In the genomic region with DNA sequence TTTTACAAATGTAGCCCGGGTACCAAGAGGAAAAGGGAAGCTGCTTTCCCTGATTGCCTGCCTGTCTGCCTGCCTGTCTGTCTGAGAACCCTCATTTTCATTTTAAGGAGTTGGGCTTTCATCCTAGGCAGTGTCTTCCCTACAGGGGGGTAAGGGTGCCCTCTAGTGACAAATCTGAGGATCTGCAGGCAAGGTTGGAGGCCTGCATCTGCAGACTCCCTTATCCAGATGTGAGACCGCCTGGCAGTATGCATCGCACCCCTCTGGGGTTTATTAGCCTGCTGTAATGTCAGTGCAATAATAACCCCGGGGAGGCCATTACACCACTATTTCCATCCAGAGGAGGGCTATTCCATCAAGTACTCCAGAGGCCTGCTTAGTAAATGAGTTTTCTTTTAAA, we compare ENCODE assay signal across 8 mouse cellular contexts.
DNase-seq lines count a peak whose midpoint lies in the region; ATAC-seq and TF ChIP-seq lines count a peak whose summit lies in the region.

No protein-coding gene starts in this region.

- ATAC-seq in kidney, embryonic 16.5 days (ENCODE audit: low FRiP score, low TSS enrichment): no peak
- peak; percentile 49 for ATAC-seq in midbrain, embryonic 15.5 days (replicated peaks)

- no peak overlapping the region for H3K27ac ChIP-seq in kidney, embryonic 16.5 days (ENCODE audit: low read length)
- H3K27ac ChIP-seq in ES-E14 (ENCODE audit: insufficient read depth, low read depth, low read length, poor library complexity, severe bottlenecking): no peak overlapping the region
- H3K27ac ChIP-seq in midbrain, embryonic 15.5 days: no peak overlapping the region

- H3K9me3 ChIP-seq in kidney, embryonic 16.5 days (ENCODE audit: low read length): no peaks in the 10 kb centered on the region
- H3K9me3 ChIP-seq in ES-E14 (ENCODE audit: control insufficient read depth, insufficient read depth, low read depth, low read length): no peaks in the 10 kb centered on the region
- no peaks in the 10 kb centered on the region for H3K9me3 ChIP-seq in midbrain, embryonic 15.5 days

- no peak overlapping the region for H3K4me2 ChIP-seq in kidney, embryonic 16.5 days (replicated peaks; ENCODE audit: low read depth, low read length)
- H3K4me2 ChIP-seq in midbrain, embryonic 15.5 days: no peak overlapping the region

- peak; percentile 32 for DNase-seq in kidney, adult 18-20 months
- DNase-seq in ES-E14 (ENCODE audit: low read depth, low spot score): peak; percentile 66
- peak; percentile 66 for DNase-seq in cerebellum, adult 9-11 months
- peak; percentile 14 for DNase-seq in gastrocnemius, postnatal 25 days
- DNase-seq in layer of hippocampus, adult 9-10 months (ENCODE audit: low spot score): peak; percentile 57
- DNase-seq in spleen, postnatal 36 days (ENCODE audit: low spot score in 2 of 2): no peak

- peaks cover 6% of the 10 kb centered on the region; the same call in 1 of the 2 replicates for H3K4me1 ChIP-seq in kidney, embryonic 16.5 days (ENCODE audit: insufficient read depth, low read length)
- H3K4me1 ChIP-seq in ES-E14 (ENCODE audit: control insufficient read depth in 2 of 2, insufficient read depth in 2 of 2, low read length in 2 of 2, poor library complexity in 1 of 2): peaks cover 0 to 12% of the 10 kb centered on the region in 2 experiments; a peak in 2 of 4 replicates
- peaks cover 11% of the 10 kb centered on the region for H3K4me1 ChIP-seq in midbrain, embryonic 15.5 days

- no peaks in the 10 kb centered on the region for H3K27me3 ChIP-seq in kidney, embryonic 16.5 days (ENCODE audit: insufficient read depth, low read length)
- no peaks in the 10 kb centered on the region for H3K27me3 ChIP-seq in midbrain, embryonic 15.5 days (replicated peaks)

- no peaks in the 10 kb centered on the region for H3K36me3 ChIP-seq in kidney, embryonic 16.5 days (ENCODE audit: insufficient read depth, low read length)
- H3K36me3 ChIP-seq in ES-E14 (ENCODE audit: control insufficient read depth, insufficient read depth, low read length, poor library complexity, severe bottlenecking): no peaks in the 10 kb centered on the region
- H3K36me3 ChIP-seq in midbrain, embryonic 15.5 days (replicated peaks): no peaks in the 10 kb centered on the region

- H3K9ac ChIP-seq in kidney, embryonic 16.5 days (replicated peaks; ENCODE audit: low read length): no peak overlapping the region
- no peak overlapping the region for H3K9ac ChIP-seq in ES-E14 (ENCODE audit: insufficient read depth, low read depth, low read length, poor library complexity, severe bottlenecking)
- H3K9ac ChIP-seq in midbrain, embryonic 15.5 days: no peak overlapping the region

- WGBS in kidney, embryonic 16.5 days: 13% methylated on average over 4 of the region's 4 CpGs
- WGBS in midbrain, embryonic 15.5 days: 32% methylated on average over 4 of the region's 4 CpGs

- in situ Hi-C loops in ES-E14 (cut with MboI; ENCODE audit: low sequenced_read_pairs in 2 of 2, unreplicated experiment in 2 of 2): loop anchor here (25.0 kb wide), 2 partner anchors 637 to 762 kb away; no protein-coding TSS in a partner anchor

- no peak overlapping the region for H3K4me3 ChIP-seq in kidney, embryonic 16.5 days (ENCODE audit: low read length)
- H3K4me3 ChIP-seq in ES-E14 (ENCODE audit: insufficient read depth in 1 of 2, low read depth in 1 of 2, low read length in 2 of 2, poor library complexity in 1 of 2, severe bottlenecking in 1 of 2): no peak overlapping the region
- H3K4me3 ChIP-seq in midbrain, embryonic 15.5 days: no peak overlapping the region

TF ChIP-seq in ES-E14, 5 proteins besides CTCF, POLR2A, EP300 and RAD21:
- TF ChIP-seq MAFK (IDR thresholded peaks at IDR 0.05; ENCODE audit: insufficient read depth, low read depth, low read length) (no peak), ZC3H11A (IDR thresholded peaks at IDR 0.05; ENCODE audit: borderline replicate concordance, low read depth, low read length) (peak; percentile 56)

Comparison
In these comparisons a context has a peak if more than half of its experiments do, and no peak if none do; other contexts are left out.
1. DNase-seq: peak in kidney, adult 18-20 months (single experiment), ES-E14 (single experiment), cerebellum, adult 9-11 months (single experiment), gastrocnemius, postnatal 25 days (single experiment) and layer of hippocampus, adult 9-10 months (single experiment); none in spleen, postnatal 36 days (0 of 2).